Mouse (Mus musculus): Measurements from ENCODE around the gene Mtfr2. TPM values are rescaled to one million over a fixed set of nuclear protein-coding genes. Genes with fewer than 3 reads are reported as not detected.
A peak's percentile ranks its signal among the peaks of the same experiment; 100 is the strongest.

Mtfr2 gene
- 3.1 and 3.3 TPM in 2 replicates for polyA plus RNA-seq (2015; fragmentation: Nextera tagmentation; extraction: Ambion mirVana)

- no peaks in the 10 kb centered on the region for H3K27me3 ChIP-seq (ENCODE audit: control insufficient read depth, insufficient read depth, low read depth, low read length)
- peaks cover 4% of the 10 kb centered on the region for H3K4me1 ChIP-seq (replicated peaks; ENCODE audit: control insufficient read depth, insufficient read depth, low read length)
- H3K4me2 ChIP-seq (ENCODE audit: low read depth, low read length): peak within 1 kb of the TSS; percentile 87
- H3K9ac ChIP-seq (ENCODE audit: low read length): peak within 1 kb of the TSS; percentile 75
- peak within 1 kb of the TSS; percentile 78 for H3K27ac ChIP-seq (ENCODE audit: low read length)
- WGBS: under 1% methylated on average over 58 of the region's 58 CpGs
- ATAC-seq (ENCODE audit: low read depth): peak; percentile 98
- peaks cover 17% of the 10 kb centered on the region for H3K36me3 ChIP-seq (ENCODE audit: control insufficient read depth, insufficient read depth, low read length)
- peak within 1 kb of the TSS; percentile 88 for H3K4me3 ChIP-seq (ENCODE audit: low read length)
- no peaks in the 10 kb centered on the region for H3K9me3 ChIP-seq (ENCODE audit: control insufficient read depth, low read length)
These were observed at the start of gene Mtfr2 for GRCm38 (mm10) chr10:20347285-20348214. Mtfr2 (plus strand) TSS chr10:20347770.

GRCm38 (mm10) chr10:20298152-20298920 is 49.2 kb upstream of the Mtfr2 start:
- ATAC-seq (ENCODE audit: low read depth): no peak
- Histone ChIP-seq H3K4me3 (ENCODE audit: low read length) (no peak overlapping the region), H3K4me1 (replicated peaks; ENCODE audit: control insufficient read depth, insufficient read depth, low read length) (no peaks in the 10 kb centered on the region), H3K27ac (ENCODE audit: low read length) (no peak overlapping the region), H3K36me3 (ENCODE audit: control insufficient read depth, insufficient read depth, low read length) (no peaks in the 10 kb centered on the region), H3K9ac (ENCODE audit: low read length) (no peak overlapping the region), H3K4me2 (ENCODE audit: low read depth, low read length) (no peak overlapping the region), H3K27me3 (ENCODE audit: control insufficient read depth, insufficient read depth, low read depth, low read length) (no peaks in the 10 kb centered on the region), H3K9me3 (ENCODE audit: control insufficient read depth, low read length) (no peaks in the 10 kb centered on the region)
- 48% methylated on average over 3 of the region's 3 CpGs for whole genome bisulfite sequencing

GRCm38 (mm10) chr10:20299114-20299513 is 48.5 kb upstream of the Mtfr2 start:
- WGBS: 81% methylated on average over 5 of the region's 5 CpGs
- Histone ChIP-seq H3K27ac (ENCODE audit: low read length) (no peak overlapping the region), H3K36me3 (ENCODE audit: control insufficient read depth, insufficient read depth, low read length) (no peaks in the 10 kb centered on the region)

GRCm38 (mm10) chr10:20310969-20311769 is 36.4 kb upstream of the Mtfr2 start:
- peak overlapping the region; percentile 100 for H3K27ac ChIP-seq (ENCODE audit: low read length)
- peak overlapping the region; percentile 88 for H3K9ac ChIP-seq (ENCODE audit: low read length)
- ATAC-seq (ENCODE audit: low read depth): no peak
- WGBS: 43% methylated on average over 11 of the region's 11 CpGs
- H3K4me2 ChIP-seq (ENCODE audit: low read depth, low read length): peak overlapping the region; percentile 87
- peak overlapping the region; percentile 90 for H3K4me3 ChIP-seq (ENCODE audit: low read length)
- no peaks in the 10 kb centered on the region for H3K27me3 ChIP-seq (ENCODE audit: control insufficient read depth, insufficient read depth, low read depth, low read length)
- H3K9me3 ChIP-seq (ENCODE audit: control insufficient read depth, low read length): no peaks in the 10 kb centered on the region
- no peaks in the 10 kb centered on the region; the same call in 1 of the 2 replicates for H3K36me3 ChIP-seq (ENCODE audit: control insufficient read depth, insufficient read depth, low read length)
- peaks cover 7% of the 10 kb centered on the region for H3K4me1 ChIP-seq (replicated peaks; ENCODE audit: control insufficient read depth, insufficient read depth, low read length)

More at GRCm38 (mm10) chr10:20299114-20299513, 48.5 kb upstream of the Mtfr2 start:
- ATAC-seq (ENCODE audit: low read depth): no peak
- Histone ChIP-seq H3K4me1 (replicated peaks; ENCODE audit: control insufficient read depth, insufficient read depth, low read length) (no peaks in the 10 kb centered on the region), H3K4me2 (ENCODE audit: low read depth, low read length) (no peak overlapping the region), H3K9me3 (ENCODE audit: control insufficient read depth, low read length) (no peaks in the 10 kb centered on the region), H3K4me3 (ENCODE audit: low read length) (no peak overlapping the region), H3K27me3 (ENCODE audit: control insufficient read depth, insufficient read depth, low read depth, low read length) (no peaks in the 10 kb centered on the region), H3K9ac (ENCODE audit: low read length) (no peak overlapping the region)

GRCm38 (mm10) chr10:20311918-20312735 is 35.4 kb upstream of the Mtfr2 start, which contains the start of gene Bclaf1:
Bclaf1 (plus strand) TSS chr10:20312469.
- WGBS: under 1% methylated on average over 83 of the region's 84 CpGs
- no peaks in the 10 kb centered on the region for H3K27me3 ChIP-seq (ENCODE audit: control insufficient read depth, insufficient read depth, low read depth, low read length)
- H3K9me3 ChIP-seq (ENCODE audit: control insufficient read depth, low read length): no peaks in the 10 kb centered on the region
- H3K4me2 ChIP-seq (ENCODE audit: low read depth, low read length): peak within 1 kb of the TSS; percentile 87
- ATAC-seq (ENCODE audit: low read depth): peak; percentile 99
- H3K36me3 ChIP-seq (ENCODE audit: control insufficient read depth, insufficient read depth, low read length): no peaks in the 10 kb centered on the region; the same call in 1 of the 2 replicates
- H3K4me1 ChIP-seq (replicated peaks; ENCODE audit: control insufficient read depth, insufficient read depth, low read length): peaks cover 7% of the 10 kb centered on the region
- peak within 1 kb of the TSS; percentile 90 for H3K4me3 ChIP-seq (ENCODE audit: low read length)
- peak within 1 kb of the TSS; percentile 100 for H3K27ac ChIP-seq (ENCODE audit: low read length)
- H3K9ac ChIP-seq (ENCODE audit: low read length): peak within 1 kb of the TSS; percentile 98

GRCm38 (mm10) chr10:20312736-20313301 is 34.8 kb upstream of the Mtfr2 start:
- WGBS: 0% methylated on average over 50 of the region's 54 CpGs

GRCm38 (mm10) chr10:20313447-20313846 is 34.1 kb upstream of the Mtfr2 start:
- no peaks in the 10 kb centered on the region for H3K27me3 ChIP-seq (ENCODE audit: control insufficient read depth, insufficient read depth, low read depth, low read length)
- no peaks in the 10 kb centered on the region for H3K9me3 ChIP-seq (ENCODE audit: control insufficient read depth, low read length)
- peak overlapping the region; percentile 74 for H3K4me2 ChIP-seq (ENCODE audit: low read depth, low read length)
- no peak overlapping the region for H3K27ac ChIP-seq (ENCODE audit: low read length)
- H3K36me3 ChIP-seq (ENCODE audit: control insufficient read depth, insufficient read depth, low read length): peaks cover 4% of the 10 kb centered on the region; the same call in 1 of the 2 replicates
- peaks cover 7% of the 10 kb centered on the region for H3K4me1 ChIP-seq (replicated peaks; ENCODE audit: control insufficient read depth, insufficient read depth, low read length)
- H3K9ac ChIP-seq (ENCODE audit: low read length): peak overlapping the region; percentile 98
- ATAC-seq (ENCODE audit: low read depth): no peak
- 37% methylated on average over 13 of the region's 13 CpGs for WGBS
- H3K4me3 ChIP-seq (ENCODE audit: low read length): peak overlapping the region; percentile 90

More at GRCm38 (mm10) chr10:20312736-20313301, 34.8 kb upstream of the Mtfr2 start:
- peak overlapping the region; percentile 74 for H3K4me2 ChIP-seq (ENCODE audit: low read depth, low read length)
- no peaks in the 10 kb centered on the region for H3K9me3 ChIP-seq (ENCODE audit: control insufficient read depth, low read length)
- peak; percentile 82 for ATAC-seq (ENCODE audit: low read depth)
- peak overlapping the region; percentile 98 for H3K9ac ChIP-seq (ENCODE audit: low read length)
- peak overlapping the region; percentile 90 for H3K4me3 ChIP-seq (ENCODE audit: low read length)
- no peaks in the 10 kb centered on the region; the same call in 1 of the 2 replicates for H3K36me3 ChIP-seq (ENCODE audit: control insufficient read depth, insufficient read depth, low read length)
- H3K27ac ChIP-seq (ENCODE audit: low read length): peak overlapping the region; percentile 100
- H3K4me1 ChIP-seq (replicated peaks; ENCODE audit: control insufficient read depth, insufficient read depth, low read length): peaks cover 7% of the 10 kb centered on the region
- H3K27me3 ChIP-seq (ENCODE audit: control insufficient read depth, insufficient read depth, low read depth, low read length): no peaks in the 10 kb centered on the region

- no peaks in the 10 kb centered on the region for H3K9me3 ChIP-seq (ENCODE audit: control insufficient read depth, low read length)
- H3K36me3 ChIP-seq (ENCODE audit: control insufficient read depth, insufficient read depth, low read length): peaks cover 7% of the 10 kb centered on the region
- no peaks in the 10 kb centered on the region for H3K27me3 ChIP-seq (ENCODE audit: control insufficient read depth, insufficient read depth, low read depth, low read length)
- no peak overlapping the region for H3K27ac ChIP-seq (ENCODE audit: low read length)
- ATAC-seq (ENCODE audit: low read depth): no peak
- peaks cover 7% of the 10 kb centered on the region for H3K4me1 ChIP-seq (replicated peaks; ENCODE audit: control insufficient read depth, insufficient read depth, low read length)
- no peak overlapping the region for H3K9ac ChIP-seq (ENCODE audit: low read length)
- peak overlapping the region; percentile 34; the same call in 1 of the 2 replicates for H3K4me2 ChIP-seq (ENCODE audit: low read depth, low read length)
- H3K4me3 ChIP-seq (ENCODE audit: low read length): no peak overlapping the region
- 80% methylated on average over 4 of the region's 4 CpGs for WGBS
These were observed 33.6 kb upstream of the Mtfr2 start for GRCm38 (mm10) chr10:20313941-20314340.
